Mouse (Mus musculus): Measurements from ENCODE around the gene Pex3. TPM values are rescaled to one million over a fixed set of nuclear protein-coding genes. Genes with fewer than 3 reads are reported as not detected.

The Pex3 gene
- total RNA-seq, 1 experiment: 14.8 TPM

DNA sequence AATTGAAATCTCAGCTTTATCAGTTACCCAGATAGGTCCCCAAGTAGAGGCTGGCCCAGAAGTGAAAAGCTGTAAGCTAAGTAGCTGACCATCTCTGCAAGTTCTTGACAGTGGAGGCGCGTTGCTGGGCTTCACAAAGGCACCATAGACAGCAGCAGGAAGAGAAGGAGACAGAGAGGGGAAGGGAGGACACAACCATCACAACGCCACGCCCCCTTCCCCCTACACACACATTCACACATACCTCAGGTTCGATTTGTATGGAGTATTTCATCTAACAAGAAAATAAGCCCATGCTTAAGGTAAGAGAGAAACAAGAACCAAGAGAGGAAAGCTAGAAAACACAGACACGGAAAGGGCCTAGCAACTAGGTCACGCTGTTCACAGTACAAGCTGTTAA, 77.8 kb downstream of the Pex3 start:
- H3K27ac ChIP-seq (ENCODE audit: insufficient read depth, low read depth, low read length, poor library complexity, severe bottlenecking): no peak overlapping the region
- H3K36me3 ChIP-seq (ENCODE audit: control insufficient read depth, insufficient read depth, low read length, poor library complexity, severe bottlenecking): no peaks in the 10 kb centered on the region
- H3K4me1 ChIP-seq (ENCODE audit: control insufficient read depth in 2 of 2, insufficient read depth in 2 of 2, low read length in 2 of 2, poor library complexity in 1 of 2): peaks cover 0 to 4% of the 10 kb centered on the region in 2 experiments; a peak in 1 of 4 replicates
- no peak overlapping the region for H3K9ac ChIP-seq (ENCODE audit: insufficient read depth, low read depth, low read length, poor library complexity, severe bottlenecking)
- H3K4me3 ChIP-seq (ENCODE audit: insufficient read depth in 1 of 2, low read depth in 1 of 2, low read length in 2 of 2, poor library complexity in 1 of 2, severe bottlenecking in 1 of 2): no peak overlapping the region
- TF ChIP-seq MAFK (IDR thresholded peaks at IDR 0.05; ENCODE audit: insufficient read depth, low read depth, low read length) (no peak), HCFC1 (IDR thresholded peaks at IDR 0.05; ENCODE audit: borderline replicate concordance, insufficient read depth, low read length) (no peak), ZNF384 (IDR thresholded peaks at IDR 0.05; ENCODE audit: low read depth, low read length) (no peak), ZC3H11A (IDR thresholded peaks at IDR 0.05; ENCODE audit: borderline replicate concordance, low read depth, low read length) (no peak), CHD2 (IDR thresholded peaks at IDR 0.05; ENCODE audit: low read depth, low read length) (no peak)
- no peaks in the 10 kb centered on the region for H3K9me3 ChIP-seq (ENCODE audit: control insufficient read depth, insufficient read depth, low read depth, low read length)
- DNase-seq (ENCODE audit: low read depth, low spot score): no peak
- in situ Hi-C loops (cut with MboI; ENCODE audit: low sequenced_read_pairs in 2 of 2, unreplicated experiment in 2 of 2): no loop called here

DNA sequence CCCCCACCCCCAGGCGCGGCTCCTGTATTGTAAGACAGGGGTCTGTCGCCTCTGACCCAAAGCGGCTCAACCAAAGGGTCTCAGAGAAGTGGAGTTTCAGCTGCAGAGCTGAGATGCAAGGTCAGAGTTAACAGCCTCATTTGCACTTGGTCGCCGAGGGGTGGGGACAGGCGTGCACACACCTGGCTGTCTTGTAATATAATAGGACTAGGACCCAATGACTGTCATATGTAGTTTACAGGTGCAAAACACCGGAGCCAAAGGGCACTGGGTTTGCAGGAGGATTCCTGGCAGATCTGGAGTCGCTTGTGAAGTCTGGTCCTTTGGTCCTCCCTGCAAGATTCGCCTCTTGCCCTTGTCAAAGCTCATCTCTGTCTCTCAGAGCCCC, 78.4 kb downstream of the Pex3 start:
- no peaks in the 10 kb centered on the region for H3K9me3 ChIP-seq (ENCODE audit: control insufficient read depth, insufficient read depth, low read depth, low read length)
- no peaks in the 10 kb centered on the region for H3K36me3 ChIP-seq (ENCODE audit: control insufficient read depth, insufficient read depth, low read length, poor library complexity, severe bottlenecking)
- no peak overlapping the region for H3K27ac ChIP-seq (ENCODE audit: insufficient read depth, low read depth, low read length, poor library complexity, severe bottlenecking)
- TF ChIP-seq CHD2 (IDR thresholded peaks at IDR 0.05; ENCODE audit: low read depth, low read length): no peak
- no peak for TF ChIP-seq ZC3H11A (IDR thresholded peaks at IDR 0.05; ENCODE audit: borderline replicate concordance, low read depth, low read length)
- no peak for TF ChIP-seq MAFK (IDR thresholded peaks at IDR 0.05; ENCODE audit: insufficient read depth, low read depth, low read length)
- TF ChIP-seq HCFC1 (IDR thresholded peaks at IDR 0.05; ENCODE audit: borderline replicate concordance, insufficient read depth, low read length): no peak
- TF ChIP-seq ZNF384 (IDR thresholded peaks at IDR 0.05; ENCODE audit: low read depth, low read length): no peak
- peaks cover 0 to 4% of the 10 kb centered on the region in 2 experiments; a peak in 1 of 4 replicates for H3K4me1 ChIP-seq (ENCODE audit: control insufficient read depth in 2 of 2, insufficient read depth in 2 of 2, low read length in 2 of 2, poor library complexity in 1 of 2)
- in situ Hi-C loops (cut with MboI; ENCODE audit: low sequenced_read_pairs in 2 of 2, unreplicated experiment in 2 of 2): no loop called here
- no peak for DNase-seq (ENCODE audit: low read depth, low spot score)
- H3K9ac ChIP-seq (ENCODE audit: insufficient read depth, low read depth, low read length, poor library complexity, severe bottlenecking): peak overlapping the region; percentile 58; the same call in 1 of the 2 replicates
- peak overlapping the region; percentile 70 to 74 for H3K4me3 ChIP-seq (ENCODE audit: insufficient read depth in 1 of 2, low read depth in 1 of 2, low read length in 2 of 2, poor library complexity in 1 of 2, severe bottlenecking in 1 of 2)

Other genes with a start within 250 kb of the Pex3 start
- 2.1 and 2.2 TPM in 2 replicates for gene Phactr2, start 78.7 kb downstream of the Pex3 start, total RNA-seq (2012; rRNA removed)
- 11.6 and 13.2 TPM in 2 replicates for gene Fuca2, start 53.6 kb downstream of the Pex3 start, total RNA-seq (2012; rRNA removed)
- gene Adat2, start 248 bp downstream of the Pex3 start, total RNA-seq (2012; rRNA removed): 14.4 and 15.1 TPM in 2 replicates